Mouse (Mus musculus): ENCODE data around the gene Map3k6. TPM values are rescaled to one million over a fixed set of nuclear protein-coding genes. Genes with fewer than 3 reads are reported as not detected.
A peak's percentile ranks its signal among the peaks of the same experiment; 100 is the strongest.

The Map3k6 gene
- 7.2 and 11.7 TPM in 2 replicates for total RNA-seq (2014; rRNA removed)
- polyA plus RNA-seq (2015; fragmentation: Nextera tagmentation; extraction: Ambion mirVana) = 4.7 and 5.8 TPM in 2 replicates

DNA sequence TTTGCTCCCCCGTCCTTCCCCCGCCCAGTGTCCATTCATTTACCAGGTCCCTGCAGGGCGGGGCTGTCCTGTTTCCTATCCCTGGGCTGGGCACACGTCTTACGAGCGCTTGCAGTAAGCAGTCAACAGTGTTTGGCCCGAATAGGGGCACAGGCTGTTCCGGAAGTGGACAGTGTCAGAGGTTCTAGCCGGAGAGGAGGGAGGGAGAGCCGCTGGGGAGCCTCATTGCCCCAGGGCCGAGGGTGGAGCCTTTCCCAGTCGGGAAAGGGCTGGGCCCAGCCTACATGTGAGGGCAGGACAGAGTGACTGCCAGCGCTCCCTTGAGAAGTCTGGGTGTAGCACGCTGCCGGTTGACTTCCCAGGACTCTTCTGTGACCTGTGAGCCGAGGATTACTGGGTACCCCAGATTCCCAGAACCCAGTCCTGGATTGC, at the start of gene Map3k6:
Map3k6 (plus strand) TSS at position 329 of the 432 bp plus-strand sequence.
- H3K9ac ChIP-seq (replicated peaks; ENCODE audit: low read length) = peak within 1 kb of the TSS; percentile 65
- H3K4me1 ChIP-seq (ENCODE audit: insufficient read depth, low read length) = no peaks in the 10 kb centered on the region
- no peaks in the 10 kb centered on the region for H3K9me3 ChIP-seq (ENCODE audit: low read length)
- H3K4me2 ChIP-seq (ENCODE audit: low read depth, low read length) = peak within 1 kb of the TSS; percentile 82
- H3K4me3 ChIP-seq (ENCODE audit: low read length) = peak within 1 kb of the TSS; percentile 55
- no peak for TF ChIP-seq CTCF (IDR thresholded peaks at IDR 0.05; ENCODE audit: low read depth)
- H3K27me3 ChIP-seq (ENCODE audit: insufficient read depth, low read length) = peaks cover 7% of the 10 kb centered on the region
- H3K36me3 ChIP-seq (ENCODE audit: insufficient read depth, low read length) = no peaks in the 10 kb centered on the region
- peak within 1 kb of the TSS; percentile 68; the same call in 1 of the 2 replicates for H3K27ac ChIP-seq
- peak; percentile 27 for DNase-seq (ENCODE audit: low spot score)
- WGBS = 7% methylated on average over 16 of the region's 16 CpGs
- ATAC-seq = peak; percentile 42; the same call in 1 of the 2 replicates

DNA sequence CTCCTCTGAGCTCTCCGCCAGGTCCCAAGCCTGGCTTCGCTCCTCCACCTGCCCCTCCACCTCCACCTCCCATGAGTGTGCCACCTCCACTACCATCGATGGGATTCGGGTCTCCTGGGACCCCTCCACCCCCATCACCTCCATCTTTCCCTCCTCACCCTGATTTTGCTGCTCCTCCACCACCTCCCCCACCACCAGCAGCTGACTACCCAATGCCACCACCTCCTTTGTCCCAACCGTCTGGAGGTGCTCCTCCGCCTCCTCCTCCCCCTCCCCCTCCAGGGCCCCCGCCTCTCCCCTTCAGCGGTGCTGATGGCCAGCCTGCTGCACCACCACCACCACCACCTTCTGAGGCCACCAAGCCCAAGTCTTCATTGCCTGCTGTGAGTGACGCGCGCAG, 46.1 kb upstream of the Map3k6 start:
- no peaks in the 10 kb centered on the region for H3K9me3 ChIP-seq (ENCODE audit: low read length)
- H3K36me3 ChIP-seq (ENCODE audit: insufficient read depth, low read length) = peaks cover 50% of the 10 kb centered on the region
- no peak for ATAC-seq
- no peak overlapping the region for H3K4me2 ChIP-seq (ENCODE audit: low read depth, low read length)
- H3K4me1 ChIP-seq (ENCODE audit: insufficient read depth, low read length) = peaks cover 29% of the 10 kb centered on the region
- no peak overlapping the region for H3K4me3 ChIP-seq (ENCODE audit: low read length)
- H3K27me3 ChIP-seq (ENCODE audit: insufficient read depth, low read length) = no peaks in the 10 kb centered on the region
- TF ChIP-seq CTCF (IDR thresholded peaks at IDR 0.05; ENCODE audit: low read depth) = no peak
- no peak overlapping the region for H3K9ac ChIP-seq (replicated peaks; ENCODE audit: low read length)
- H3K27ac ChIP-seq = no peak overlapping the region
- no peak for DNase-seq (ENCODE audit: low spot score)
- 85% methylated on average over 11 of the region's 11 CpGs for WGBS

DNA sequence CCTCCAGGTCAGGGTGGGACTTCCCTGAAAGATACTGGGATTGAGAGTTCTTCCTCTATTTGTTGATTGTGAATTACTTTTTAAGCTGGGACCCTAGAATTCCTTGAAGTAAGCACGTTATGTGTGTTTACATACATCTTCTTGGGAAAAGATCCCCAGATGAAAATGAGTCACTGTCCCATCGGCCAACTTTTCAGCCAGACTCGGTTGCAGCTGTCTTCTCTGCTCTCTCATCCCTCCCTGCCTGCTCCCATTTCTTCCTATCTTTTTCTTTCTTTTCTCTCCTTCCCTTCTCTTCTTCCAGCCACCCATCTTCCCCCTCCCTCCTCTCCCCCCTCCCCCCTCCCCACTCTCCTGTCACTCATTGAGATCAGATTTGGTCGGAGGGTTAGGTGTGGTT, 45.6 kb upstream of the Map3k6 start:
- ATAC-seq (no peak), DNase-seq (ENCODE audit: low spot score) (no peak)
- Histone ChIP-seq H3K4me3 (ENCODE audit: low read length) (no peak overlapping the region), H3K36me3 (ENCODE audit: insufficient read depth, low read length) (peaks cover 46% of the 10 kb centered on the region), H3K9ac (replicated peaks; ENCODE audit: low read length) (no peak overlapping the region), H3K4me2 (ENCODE audit: low read depth, low read length) (no peak overlapping the region), H3K4me1 (ENCODE audit: insufficient read depth, low read length) (peaks cover 31% of the 10 kb centered on the region), H3K9me3 (ENCODE audit: low read length) (no peaks in the 10 kb centered on the region), H3K27me3 (ENCODE audit: insufficient read depth, low read length) (no peaks in the 10 kb centered on the region), H3K27ac (no peak overlapping the region)
- WGBS = 78% methylated on average over 4 of the region's 4 CpGs
- TF ChIP-seq CTCF (IDR thresholded peaks at IDR 0.05; ENCODE audit: low read depth) = no peak

- DNase-seq (ENCODE audit: low spot score) (no peak), ATAC-seq (no peak)
- 88% methylated on average over 2 of the region's 2 CpGs for WGBS
- Histone ChIP-seq H3K27me3 (ENCODE audit: insufficient read depth, low read length) (no peaks in the 10 kb centered on the region), H3K27ac (peak overlapping the region; percentile 83; the same call in 1 of the 2 replicates), H3K9ac (replicated peaks; ENCODE audit: low read length) (no peak overlapping the region), H3K36me3 (ENCODE audit: insufficient read depth, low read length) (peaks cover 36% of the 10 kb centered on the region), H3K4me3 (ENCODE audit: low read length) (no peak overlapping the region), H3K4me2 (ENCODE audit: low read depth, low read length) (no peak overlapping the region), H3K9me3 (ENCODE audit: low read length) (no peaks in the 10 kb centered on the region), H3K4me1 (ENCODE audit: insufficient read depth, low read length) (peaks cover 42% of the 10 kb centered on the region)
- TF ChIP-seq CTCF (IDR thresholded peaks at IDR 0.05; ENCODE audit: low read depth) = no peak
Measured at GRCm38 (mm10) chr4:133196136-133196535, 44.5 kb upstream of the Map3k6 start.

GRCm38 (mm10) chr4:133196852-133197251, 43.8 kb upstream of the Map3k6 start:
- ATAC-seq (0 out of 2 replicates have a peak, but pooled peaks have one; percentile 30), DNase-seq (ENCODE audit: low spot score) (peak; percentile 54)
- no peak overlapping the region for H3K4me2 ChIP-seq (ENCODE audit: low read depth, low read length)
- no peaks in the 10 kb centered on the region for H3K27me3 ChIP-seq (ENCODE audit: insufficient read depth, low read length)
- WGBS = 18% methylated on average over 7 of the region's 7 CpGs
- H3K9ac ChIP-seq (replicated peaks; ENCODE audit: low read length) = no peak overlapping the region
- H3K4me3 ChIP-seq (ENCODE audit: low read length) = no peak overlapping the region
- no peaks in the 10 kb centered on the region for H3K9me3 ChIP-seq (ENCODE audit: low read length)
- no peak for TF ChIP-seq CTCF (IDR thresholded peaks at IDR 0.05; ENCODE audit: low read depth)
- H3K4me1 ChIP-seq (ENCODE audit: insufficient read depth, low read length) = peaks cover 44% of the 10 kb centered on the region
- H3K27ac ChIP-seq = peak overlapping the region; percentile 83
- H3K36me3 ChIP-seq (ENCODE audit: insufficient read depth, low read length) = peaks cover 29% of the 10 kb centered on the region; the same call in 1 of the 2 replicates

GRCm38 (mm10) chr4:133197355-133197754, 43.3 kb upstream of the Map3k6 start:
- Histone ChIP-seq H3K4me3 (ENCODE audit: low read length) (no peak overlapping the region), H3K36me3 (ENCODE audit: insufficient read depth, low read length) (peaks cover 25% of the 10 kb centered on the region; the same call in 1 of the 2 replicates), H3K27me3 (ENCODE audit: insufficient read depth, low read length) (no peaks in the 10 kb centered on the region), H3K9me3 (ENCODE audit: low read length) (no peaks in the 10 kb centered on the region), H3K9ac (replicated peaks; ENCODE audit: low read length) (no peak overlapping the region), H3K4me1 (ENCODE audit: insufficient read depth, low read length) (peaks cover 44% of the 10 kb centered on the region), H3K4me2 (ENCODE audit: low read depth, low read length) (no peak overlapping the region), H3K27ac (peak overlapping the region; percentile 83)
- DNase-seq (ENCODE audit: low spot score) (peak; percentile 46), ATAC-seq (no peak)
- no peak for TF ChIP-seq CTCF (IDR thresholded peaks at IDR 0.05; ENCODE audit: low read depth)
- 4% methylated on average over 5 of the region's 5 CpGs for WGBS

DNA sequence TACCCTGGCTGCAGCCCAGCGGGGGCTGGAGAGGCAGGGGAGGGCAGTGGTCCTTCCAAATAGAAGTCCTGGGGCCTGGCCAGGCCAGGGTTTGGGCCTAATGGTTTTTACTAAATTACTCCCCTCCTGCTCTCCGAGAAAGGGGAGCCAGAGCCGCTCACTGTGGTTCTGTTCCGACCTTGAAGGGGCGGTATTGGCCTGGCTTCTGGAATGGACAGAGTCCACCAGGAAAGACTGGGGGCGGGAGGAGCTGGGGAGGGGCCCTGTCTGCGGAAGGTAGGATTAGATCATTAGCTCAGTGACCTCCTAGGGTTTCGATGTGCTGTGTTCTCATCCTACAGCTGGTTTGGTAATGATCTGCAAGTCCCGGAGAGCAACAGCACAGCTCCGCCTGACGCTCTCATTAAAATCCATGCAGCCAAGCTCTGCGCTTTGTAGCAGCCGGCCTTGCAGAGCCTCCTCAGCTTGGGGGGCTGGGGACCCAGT, 42.8 kb upstream of the Map3k6 start:
- WGBS = 17% methylated on average over 13 of the region's 13 CpGs
- Histone ChIP-seq H3K9me3 (ENCODE audit: low read length) (no peaks in the 10 kb centered on the region), H3K9ac (replicated peaks; ENCODE audit: low read length) (no peak overlapping the region), H3K4me1 (ENCODE audit: insufficient read depth, low read length) (peaks cover 44% of the 10 kb centered on the region), H3K27ac (peak overlapping the region; percentile 83), H3K4me3 (ENCODE audit: low read length) (no peak overlapping the region), H3K36me3 (ENCODE audit: insufficient read depth, low read length) (peaks cover 20% of the 10 kb centered on the region; the same call in 1 of the 2 replicates), H3K4me2 (ENCODE audit: low read depth, low read length) (no peak overlapping the region), H3K27me3 (ENCODE audit: insufficient read depth, low read length) (no peaks in the 10 kb centered on the region)
- no peak for TF ChIP-seq CTCF (IDR thresholded peaks at IDR 0.05; ENCODE audit: low read depth)
- peak; percentile 39; the same call in 1 of the 2 replicates for ATAC-seq
- peak; percentile 49 for DNase-seq (ENCODE audit: low spot score)

Measured in hindbrain, postnatal 0 days (tissue).